Mouse (Mus musculus) heart, embryonic 13.5 days (tissue): ENCODE data around the gene Gca. TPM values are rescaled to one million over a fixed set of nuclear protein-coding genes. Genes with fewer than 3 reads are reported as not detected.

Source experiments
- ATAC-seq: fragments of 200-750 bp; cut with Nextera tagmentation; 2 replicates; pipeline ENCODE4 v1.8.0; 2017; ENCODE audit warnings: moderate TSS enrichment; ENCODE audit not compliant: insufficient number of reproducible peaks, low FRiP score, low TSS enrichment; ENCODE audit errors: extremely low read depth
- H3K27ac ChIP-seq: fragments of 300-500 bp; sonication (generic); replicated peaks from 2 replicates; pipeline ENCODE4 v1.5.1; 2015; ENCODE audit warnings: moderate library complexity, mild to moderate bottlenecking, inconsistent platforms
- H3K27me3 ChIP-seq: fragments of 300-500 bp; sonication (generic); replicated peaks from 2 replicates; pipeline ENCODE4 v1.6.1; 2015; ENCODE audit warnings: mild to moderate bottlenecking, inconsistent platforms
- H3K36me3 ChIP-seq: fragments of 300-500 bp; sonication (generic); 2 replicates; pipeline ENCODE4 v1.6.1; 2015; ENCODE audit warnings: mild to moderate bottlenecking, inconsistent platforms
- H3K4me1 ChIP-seq: fragments of 300-500 bp; sonication (generic); 2 replicates; pipeline ENCODE4 v1.6.1; 2015; ENCODE audit warnings: inconsistent platforms
- H3K4me2 ChIP-seq: fragments of 300-500 bp; sonication (generic); 2 replicates; pipeline ENCODE4 v1.6.1; 2015; ENCODE audit warnings: inconsistent platforms, mild to moderate bottlenecking, moderate library complexity
- H3K4me3 ChIP-seq: fragments of 300-500 bp; sonication (generic); 2 replicates; pipeline ENCODE4 v1.5.1; 2015; ENCODE audit warnings: moderate library complexity, mild to moderate bottlenecking, inconsistent platforms
- H3K9ac ChIP-seq: fragments of 300-500 bp; sonication (generic); 2 replicates; pipeline ENCODE4 v1.6.1; 2015; ENCODE audit warnings: inconsistent platforms, mild to moderate bottlenecking, moderate library complexity
- H3K9me3 ChIP-seq: fragments of 300-500 bp; sonication (generic); 2 replicates; pipeline ENCODE4 v1.6.1; 2016; ENCODE audit warnings: inconsistent platforms
- WGBS: fragments of 180-500 bp; shearing (Covaris S2); methylation state at CpG from one replicate; pipeline ENCODE4 v1.1.7; 2015; ENCODE audit warnings: mixed read lengths; 5-methylcytosine and 5-hydroxymethylcytosine counted together
- polyA plus RNA-seq: library from polyadenylated mRNA; unstranded; fragments of >200 nt; fragmentation: Nextera tagmentation; extraction: Ambion mirVana; gene quantifications from 2 replicates; pipeline ENCODE4 v1.2.1, GENCODE M21; 2015

The Gca gene
- polyA plus RNA-seq: 13.1 and 13.5 TPM in 2 replicates

DNA sequence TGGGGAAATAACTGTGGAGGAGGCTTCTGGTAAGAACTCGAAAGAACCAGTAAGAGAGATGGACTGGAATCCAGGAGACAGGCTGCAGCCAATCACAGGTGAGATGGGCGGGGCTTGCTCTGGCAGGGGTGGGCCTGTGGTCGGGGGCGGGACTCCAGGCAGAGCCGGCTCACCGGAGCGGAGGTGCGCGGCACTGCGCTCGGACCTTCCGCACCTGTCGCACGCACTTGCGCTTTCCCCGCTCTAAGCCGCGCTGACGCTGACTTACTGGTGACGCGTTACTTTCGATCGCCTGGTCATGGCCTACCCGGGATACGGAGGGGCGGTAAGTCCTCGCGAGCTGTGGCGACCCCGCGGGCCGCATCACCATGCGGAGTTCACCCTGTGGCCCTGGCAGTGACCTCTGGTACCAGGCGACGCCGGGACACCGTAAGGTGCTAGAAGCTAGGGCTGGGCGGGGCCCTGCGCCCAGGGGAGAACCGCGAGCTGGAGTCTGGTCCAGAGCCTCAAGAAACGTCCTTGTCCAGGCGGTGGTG is at the start of gene Gca:
Gene Gca (plus strand): TSS at position 151 of the 536 bp plus-strand sequence.
- H3K4me3 ChIP-seq: peak within 1 kb of the TSS; percentile 84
- H3K9ac ChIP-seq: peak within 1 kb of the TSS; percentile 84
- no peaks in the 10 kb centered on the region for H3K36me3 ChIP-seq
- peak within 1 kb of the TSS; percentile 42 for H3K27ac ChIP-seq
- H3K4me2 ChIP-seq: peak within 1 kb of the TSS; percentile 92
- 0 out of 2 replicates have a peak, but pooled peaks cover 8% of the 10 kb centered on the region for H3K4me1 ChIP-seq
- WGBS: under 1% methylated on average over 43 of the region's 43 CpGs
- peak; percentile 88 for ATAC-seq
- H3K27me3 ChIP-seq: 0 out of 2 replicates have a peak, but pooled peaks cover 3% of the 10 kb centered on the region
- no peaks in the 10 kb centered on the region for H3K9me3 ChIP-seq

DNA sequence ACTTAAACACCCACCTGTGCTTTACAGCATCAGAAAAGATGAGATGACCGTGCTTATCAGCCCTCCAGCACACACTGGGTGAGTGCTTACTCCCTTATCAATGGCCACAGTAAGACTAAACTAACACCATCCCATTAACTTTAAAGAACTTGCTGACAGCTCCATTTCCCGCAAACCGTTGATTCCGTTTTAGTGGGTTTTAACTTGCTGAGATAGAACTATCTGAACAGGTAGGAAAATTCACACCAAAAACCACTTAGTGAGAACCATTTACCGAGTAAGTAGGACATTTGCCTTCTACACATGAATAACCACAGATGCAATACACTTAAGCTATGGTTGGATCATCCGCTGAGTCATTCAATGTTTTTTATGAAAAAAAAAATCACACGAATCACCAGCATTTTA is 45.1 kb upstream of the Gca start:
- Histone ChIP-seq H3K27me3 (no peaks in the 10 kb centered on the region), H3K9me3 (no peaks in the 10 kb centered on the region), H3K9ac (no peak overlapping the region), H3K27ac (no peak overlapping the region), H3K36me3 (no peaks in the 10 kb centered on the region), H3K4me3 (no peak overlapping the region), H3K4me1 (no peaks in the 10 kb centered on the region), H3K4me2 (no peak overlapping the region)
- ATAC-seq: no peak
- 33% methylated on average over 7 of the region's 7 CpGs for WGBS

DNA sequence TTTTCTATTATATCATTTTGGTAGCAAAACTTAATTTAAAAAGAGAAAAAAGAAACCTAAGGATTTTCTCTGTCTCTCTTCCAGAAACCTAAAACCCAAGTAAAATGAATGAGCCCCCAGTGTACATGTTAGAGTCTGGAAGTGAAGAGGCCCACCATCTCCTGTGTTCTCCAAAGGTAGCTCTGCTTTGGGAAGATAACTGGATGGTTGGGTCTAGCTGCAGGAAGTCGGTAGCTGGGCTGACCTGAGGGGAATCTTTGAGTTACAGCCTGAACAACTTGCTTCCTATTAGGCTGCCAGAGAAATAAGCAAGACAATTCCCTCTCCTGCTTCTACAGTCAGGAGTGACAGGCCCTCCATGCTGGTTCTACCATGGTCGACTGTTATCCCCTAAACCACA is 44.4 kb upstream of the Gca start:
- ATAC-seq: no peak
- no peaks in the 10 kb centered on the region for H3K36me3 ChIP-seq
- 36% methylated on average over 2 of the region's 2 CpGs for WGBS
- H3K9me3 ChIP-seq: no peaks in the 10 kb centered on the region
- no peaks in the 10 kb centered on the region for H3K4me1 ChIP-seq
- no peaks in the 10 kb centered on the region for H3K27me3 ChIP-seq
- no peak overlapping the region for H3K4me2 ChIP-seq
- H3K9ac ChIP-seq: no peak overlapping the region
- no peak overlapping the region for H3K4me3 ChIP-seq
- H3K27ac ChIP-seq: no peak overlapping the region

DNA sequence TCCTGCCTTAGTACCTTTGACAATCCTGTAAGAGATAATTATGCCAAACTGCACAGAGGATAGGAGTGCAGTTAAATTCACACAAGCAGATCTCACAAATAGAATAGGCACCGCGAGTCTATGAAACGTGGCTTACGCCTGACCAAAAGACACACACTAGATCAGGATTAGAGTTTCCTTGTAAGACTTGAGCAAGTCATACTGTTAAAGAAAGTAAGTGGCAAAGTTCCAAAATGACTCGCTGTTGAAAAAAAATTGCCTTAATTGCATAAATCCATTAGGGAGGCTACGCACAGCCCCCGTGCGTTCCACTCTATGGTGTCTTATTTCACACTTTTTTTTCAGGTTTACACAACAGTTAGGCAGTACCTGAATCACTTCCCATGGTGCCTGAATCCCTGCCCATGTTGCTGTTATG is 41.1 kb upstream of the Gca start:
- H3K27me3 ChIP-seq: no peaks in the 10 kb centered on the region
- H3K9me3 ChIP-seq: no peaks in the 10 kb centered on the region
- no peak overlapping the region for H3K9ac ChIP-seq
- H3K4me3 ChIP-seq: no peak overlapping the region
- ATAC-seq: no peak
- H3K4me2 ChIP-seq: no peak overlapping the region
- WGBS: 77% methylated on average over 8 of the region's 8 CpGs
- H3K27ac ChIP-seq: no peak overlapping the region
- H3K36me3 ChIP-seq: no peaks in the 10 kb centered on the region
- no peaks in the 10 kb centered on the region for H3K4me1 ChIP-seq

DNA sequence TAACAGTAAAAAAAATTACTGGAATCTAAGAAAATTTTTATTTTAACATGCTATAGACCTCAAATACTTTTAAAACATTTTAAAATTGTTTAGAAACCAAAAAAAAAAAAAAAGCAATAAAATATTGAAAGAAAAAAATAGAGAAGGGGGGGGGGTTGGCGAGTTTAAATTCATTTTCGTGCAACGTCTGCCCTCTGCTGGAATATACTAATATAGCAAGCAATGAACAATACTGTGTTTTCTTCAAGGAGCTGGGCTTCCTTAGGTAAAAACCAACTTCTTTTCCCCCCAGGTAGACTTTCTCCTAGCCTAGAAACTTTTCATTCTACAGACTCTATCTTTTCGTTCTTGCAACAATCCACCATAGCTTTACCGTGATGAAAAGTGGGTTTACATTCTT is 36.4 kb upstream of the Gca start:
- H3K4me2 ChIP-seq: no peak overlapping the region
- 6% methylated on average over 5 of the region's 5 CpGs for WGBS
- H3K27me3 ChIP-seq: no peaks in the 10 kb centered on the region
- no peaks in the 10 kb centered on the region for H3K4me1 ChIP-seq
- ATAC-seq: no peak
- H3K9ac ChIP-seq: no peak overlapping the region
- no peaks in the 10 kb centered on the region for H3K9me3 ChIP-seq
- no peaks in the 10 kb centered on the region for H3K36me3 ChIP-seq
- H3K4me3 ChIP-seq: no peak overlapping the region
- no peak overlapping the region for H3K27ac ChIP-seq

DNA sequence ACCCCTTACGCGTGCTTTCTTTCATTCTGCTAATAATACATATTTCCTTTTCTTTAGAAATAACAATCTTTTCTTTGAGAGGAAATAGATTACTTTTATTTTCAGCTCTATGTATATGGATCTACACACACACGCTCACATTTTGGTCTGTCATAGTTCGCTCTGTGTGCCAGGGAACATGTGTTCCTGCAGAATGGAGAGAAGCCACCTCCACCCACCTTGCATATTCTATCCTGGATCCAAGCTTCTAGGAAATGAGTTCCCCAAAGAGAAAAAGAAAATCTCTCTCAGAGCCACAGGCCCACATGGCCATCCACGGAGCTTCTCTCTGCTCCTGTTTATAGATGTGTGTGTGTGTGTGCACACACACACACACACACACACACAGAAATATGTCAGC is 35.7 kb upstream of the Gca start:
- 86% methylated on average over 5 of the region's 5 CpGs for WGBS
- no peak overlapping the region for H3K4me2 ChIP-seq
- H3K27me3 ChIP-seq: no peaks in the 10 kb centered on the region
- no peak overlapping the region for H3K9ac ChIP-seq
- no peaks in the 10 kb centered on the region for H3K9me3 ChIP-seq
- H3K4me3 ChIP-seq: no peak overlapping the region
- H3K36me3 ChIP-seq: no peaks in the 10 kb centered on the region
- no peaks in the 10 kb centered on the region for H3K4me1 ChIP-seq
- ATAC-seq: no peak
- H3K27ac ChIP-seq: no peak overlapping the region

DNA sequence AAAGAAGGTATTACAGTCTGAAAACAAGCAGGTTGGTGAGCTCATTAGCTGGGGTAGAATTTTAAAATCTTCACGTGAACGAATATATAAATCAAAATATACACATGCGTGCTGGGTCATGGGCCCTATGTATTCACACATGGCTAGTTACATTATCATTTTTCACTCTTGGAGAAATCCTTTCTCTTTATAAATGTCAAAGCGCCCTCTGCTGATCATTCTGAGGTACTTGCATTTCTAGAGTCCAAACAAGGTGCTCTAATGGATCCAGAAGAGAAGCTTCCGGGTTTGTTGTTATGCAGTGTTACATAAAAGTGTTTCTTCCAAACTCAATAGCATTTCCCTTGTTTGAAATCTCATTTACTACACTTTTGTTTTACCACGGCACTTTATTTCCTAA is 33.6 kb upstream of the Gca start:
- H3K9ac ChIP-seq: no peak overlapping the region
- no peak overlapping the region for H3K27ac ChIP-seq
- H3K4me1 ChIP-seq: no peaks in the 10 kb centered on the region
- no peaks in the 10 kb centered on the region for H3K27me3 ChIP-seq
- WGBS: 21% methylated on average over 6 of the region's 6 CpGs
- H3K4me3 ChIP-seq: no peak overlapping the region
- H3K36me3 ChIP-seq: no peaks in the 10 kb centered on the region
- ATAC-seq: no peak
- no peak overlapping the region for H3K4me2 ChIP-seq
- no peaks in the 10 kb centered on the region for H3K9me3 ChIP-seq

- Histone ChIP-seq H3K27me3 (no peaks in the 10 kb centered on the region), H3K9ac (no peak overlapping the region), H3K4me2 (no peak overlapping the region), H3K4me3 (no peak overlapping the region), H3K4me1 (peaks cover 4% of the 10 kb centered on the region; the same call in 1 of the 2 replicates), H3K36me3 (no peaks in the 10 kb centered on the region), H3K9me3 (no peaks in the 10 kb centered on the region), H3K27ac (no peak overlapping the region)
- no peak for ATAC-seq
- 86% methylated on average over 2 of the region's 2 CpGs for WGBS
Measured at GRCm38 (mm10) chr2:62639869-62640268, 24.2 kb upstream of the Gca start.

DNA sequence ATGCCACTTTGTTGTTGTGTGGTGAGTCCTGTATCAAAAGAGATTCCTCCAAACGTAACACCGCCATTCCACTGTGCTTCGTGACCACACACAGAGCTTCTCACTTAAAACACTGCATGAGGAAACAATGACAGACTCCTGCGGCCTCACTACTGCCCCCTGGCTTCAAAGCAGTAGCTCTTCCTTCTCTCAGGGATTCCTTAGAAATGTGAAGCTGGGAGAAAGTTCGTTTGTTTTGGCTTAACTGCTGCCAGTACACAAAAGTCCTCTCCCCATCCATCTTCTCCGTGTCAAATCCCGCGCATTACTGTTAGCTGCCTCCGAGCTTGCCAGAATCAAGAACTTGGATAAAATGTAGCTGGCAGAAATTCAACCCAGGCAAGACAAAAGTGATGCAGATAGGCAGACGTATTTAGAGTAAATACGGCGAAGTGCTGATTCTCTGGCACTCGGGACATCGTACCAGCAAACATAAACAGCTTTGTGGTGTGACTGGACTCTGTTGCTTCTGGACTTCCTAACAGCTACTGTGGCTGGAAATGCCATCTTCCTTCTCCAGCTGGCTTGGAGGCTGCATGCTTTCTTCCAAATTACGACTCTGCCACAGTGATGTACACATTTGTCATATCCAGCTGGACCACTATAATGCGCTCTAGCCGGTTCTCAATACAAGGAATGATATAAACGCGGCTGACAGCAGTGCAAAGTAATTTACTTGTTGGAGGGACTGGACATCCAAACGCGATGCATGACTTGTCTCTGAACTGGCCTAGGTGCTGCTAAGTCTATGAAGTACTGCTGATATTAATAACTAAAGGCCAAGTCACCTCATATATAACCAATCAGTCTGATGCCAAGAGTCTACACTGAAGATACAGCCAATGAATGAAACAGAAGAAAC is 20.4 kb upstream of the Gca start:
- no peaks in the 10 kb centered on the region for H3K9me3 ChIP-seq
- H3K9ac ChIP-seq: no peak overlapping the region
- no peak for ATAC-seq
- peak overlapping the region; percentile 44 for H3K4me2 ChIP-seq
- 51% methylated on average over 21 of the region's 21 CpGs for WGBS
- no peak overlapping the region for H3K4me3 ChIP-seq
- no peak overlapping the region for H3K27ac ChIP-seq
- H3K4me1 ChIP-seq: peaks cover 15% of the 10 kb centered on the region
- no peaks in the 10 kb centered on the region for H3K36me3 ChIP-seq
- no peaks in the 10 kb centered on the region for H3K27me3 ChIP-seq

- Histone ChIP-seq H3K4me3 (peak overlapping the region; percentile 71; the same call in 1 of the 2 replicates), H3K27ac (no peak overlapping the region), H3K9ac (no peak overlapping the region), H3K4me1 (peaks cover 16% of the 10 kb centered on the region), H3K36me3 (no peaks in the 10 kb centered on the region), H3K4me2 (no peak overlapping the region; the same call in 1 of the 2 replicates), H3K27me3 (no peaks in the 10 kb centered on the region), H3K9me3 (no peaks in the 10 kb centered on the region)
- ATAC-seq: no peak
- WGBS: 92% methylated on average over 5 of the region's 5 CpGs
Measured at GRCm38 (mm10) chr2:62644891-62645290, 19.2 kb upstream of the Gca start.

DNA sequence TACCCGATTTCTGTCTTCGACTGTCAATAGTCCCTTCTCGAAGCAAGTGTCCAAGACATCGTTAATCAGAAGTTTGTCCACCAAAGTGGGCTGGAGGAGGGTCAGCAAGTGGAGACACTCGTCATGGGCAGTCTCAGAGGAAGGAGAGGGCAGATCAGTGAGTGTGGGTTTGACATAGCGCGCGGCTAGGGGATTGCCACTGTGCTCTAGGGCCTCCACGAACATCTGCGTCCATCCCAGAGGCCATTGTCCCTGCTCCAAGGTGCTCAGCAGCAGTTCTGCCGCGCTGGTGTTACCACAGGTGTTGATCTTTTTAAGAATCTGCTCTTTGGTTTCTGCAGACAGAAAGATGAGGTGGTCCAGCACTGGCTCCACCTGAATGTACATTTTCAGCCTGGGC is 18.6 kb upstream of the Gca start:
- Histone ChIP-seq H3K4me1 (peaks cover 18% of the 10 kb centered on the region), H3K9ac (peak overlapping the region; percentile 83), H3K36me3 (no peaks in the 10 kb centered on the region), H3K4me2 (peak overlapping the region; percentile 76), H3K27ac (no peak overlapping the region), H3K4me3 (peak overlapping the region; percentile 71), H3K27me3 (no peaks in the 10 kb centered on the region), H3K9me3 (no peaks in the 10 kb centered on the region)
- no peak for ATAC-seq
- 37% methylated on average over 12 of the region's 12 CpGs for WGBS
